ENCODE assay signal across 8 mouse cellular contexts in the genomic region with DNA sequence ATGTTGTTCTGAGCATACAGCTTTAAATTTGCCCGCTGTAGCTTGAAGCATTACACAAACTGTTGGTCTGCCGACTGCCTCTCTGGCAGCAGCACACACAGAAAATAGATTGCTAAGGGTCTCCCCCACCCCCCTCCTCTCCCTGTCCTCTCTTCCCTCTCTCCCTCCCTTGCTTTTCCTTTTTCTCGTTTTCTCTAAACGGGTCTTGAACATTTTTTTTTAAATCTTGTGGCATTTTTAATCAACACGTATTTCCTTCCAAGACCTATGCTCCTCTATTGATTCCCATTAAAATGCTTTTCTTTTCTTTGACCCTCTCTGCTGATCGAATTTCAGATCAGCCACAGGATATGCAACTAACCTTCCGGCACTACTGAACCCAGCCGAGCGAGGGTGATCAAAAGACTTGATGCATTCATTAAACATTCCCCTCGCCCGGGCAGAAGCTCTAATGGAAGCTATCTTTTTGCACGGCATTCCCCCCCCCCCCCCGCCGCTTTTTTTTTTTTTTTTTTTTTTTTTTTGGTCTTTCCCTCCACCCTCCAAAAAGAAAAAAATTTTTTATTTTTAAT.
DNase-seq lines count a peak whose midpoint lies in the region; ATAC-seq and TF ChIP-seq lines count a peak whose summit lies in the region.

No protein-coding gene starts in this region.

- peak overlapping the region; percentile 53 for H3K9ac ChIP-seq in forebrain, embryonic 16.5 days (replicated peaks; ENCODE audit: low read depth, low read length)
- H3K9ac ChIP-seq in midbrain, embryonic 12.5 days (replicated peaks) = 0 out of 2 replicates have a peak overlapping the region, but pooled peaks have one; percentile 11

- no peak for TF ChIP-seq POLR2A in testis, adult 2 months (IDR thresholded peaks at IDR 0.05; ENCODE audit: control insufficient read depth, low read depth, low read length)

- H3K4me3 ChIP-seq in forebrain, embryonic 16.5 days (replicated peaks; ENCODE audit: low read length) = peak overlapping the region; percentile 49
- peak overlapping the region; percentile 52 for H3K4me3 ChIP-seq in midbrain, embryonic 12.5 days
- peak overlapping the region; percentile 67 for H3K4me3 ChIP-seq in testis, adult 2 months (ENCODE audit: control insufficient read depth, low read depth, low read length)

- no peak for TF ChIP-seq CTCF in testis, adult 2 months (IDR thresholded peaks at IDR 0.05; ENCODE audit: control insufficient read depth, insufficient read depth, insufficient replicate concordance, low read depth, low read length)

- intact Hi-C loops in left cerebral cortex, postnatal 4 days (cut with DNase I) = loop anchor here (5.0 to 10.0 kb wide), 2 partner anchors 90 to 132 kb away; no protein-coding TSS in a partner anchor

- peak overlapping the region; percentile 52 for H3K4me2 ChIP-seq in forebrain, embryonic 16.5 days (ENCODE audit: low read length)
- peak overlapping the region; percentile 69 for H3K4me2 ChIP-seq in midbrain, embryonic 12.5 days (replicated peaks)

- under 1% methylated on average over 12 of the region's 14 CpGs for WGBS in forebrain, embryonic 16.5 days
- under 1% methylated on average over 14 of the region's 14 CpGs for WGBS in midbrain, embryonic 12.5 days

- H3K27ac ChIP-seq in forebrain, embryonic 16.5 days (ENCODE audit: low read length) = peak overlapping the region; percentile 97
- peak overlapping the region; percentile 99 for H3K27ac ChIP-seq in midbrain, embryonic 12.5 days (replicated peaks)
- H3K27ac ChIP-seq in testis, adult 2 months (ENCODE audit: control insufficient read depth, insufficient read depth, low read depth, low read length) = peak overlapping the region; percentile 85

- peak; percentile 68 for ATAC-seq in forebrain, embryonic 16.5 days
- peak; percentile 27 for ATAC-seq in inflammation-experienced regulatory T-cells, adult 6 months
- peak; percentile 63 for ATAC-seq in midbrain, embryonic 12.5 days (ENCODE audit: low FRiP score, low read depth)

- peaks cover 10% of the 10 kb centered on the region for H3K4me1 ChIP-seq in forebrain, embryonic 16.5 days (replicated peaks; ENCODE audit: control insufficient read depth, insufficient read depth, low read length)
- peaks cover 11% of the 10 kb centered on the region for H3K4me1 ChIP-seq in midbrain, embryonic 12.5 days
- peaks cover 2% of the 10 kb centered on the region for H3K4me1 ChIP-seq in testis, adult 2 months (ENCODE audit: control insufficient read depth, insufficient read depth, low read length)

- no peaks in the 10 kb centered on the region for H3K36me3 ChIP-seq in forebrain, embryonic 16.5 days (ENCODE audit: control insufficient read depth, insufficient read depth)
- no peaks in the 10 kb centered on the region for H3K36me3 ChIP-seq in midbrain, embryonic 12.5 days
- no peaks in the 10 kb centered on the region for H3K36me3 ChIP-seq in testis, adult 2 months (ENCODE audit: control insufficient read depth, insufficient read depth, low read length)

- no peaks in the 10 kb centered on the region for H3K27me3 ChIP-seq in forebrain, embryonic 16.5 days (replicated peaks; ENCODE audit: control insufficient read depth, insufficient read depth, low read length)
- H3K27me3 ChIP-seq in midbrain, embryonic 12.5 days = peaks cover 4% of the 10 kb centered on the region; the same call in 1 of the 2 replicates
- H3K27me3 ChIP-seq in testis, adult 2 months (ENCODE audit: control insufficient read depth, insufficient read depth, low read length) = no peaks in the 10 kb centered on the region

- DNase-seq in right cerebral cortex, adult 18-20 months = peak; percentile 16
- no peak for DNase-seq in right cerebral cortex, postnatal 36 days (ENCODE audit: low spot score in 2 of 2)
- DNase-seq in c-Kit-positive CD71-positive TER-119-positive erythroid progenitor cells, embryonic 14.5 days (ENCODE audit: low spot score) = peak; percentile 23
- peak; percentile 79 for DNase-seq in left cerebral cortex, postnatal 4 days

- no peaks in the 10 kb centered on the region for H3K9me3 ChIP-seq in forebrain, embryonic 16.5 days (ENCODE audit: control insufficient read depth, low read length)
- H3K9me3 ChIP-seq in midbrain, embryonic 12.5 days = no peaks in the 10 kb centered on the region

Comparison
In these comparisons a context has a peak if more than half of its experiments do, and no peak if none do; other contexts are left out.
1. DNase-seq: peak in right cerebral cortex, adult 18-20 months (single experiment), c-Kit-positive CD71-positive TER-119-positive erythroid progenitor cells, embryonic 14.5 days (single experiment) and left cerebral cortex, postnatal 4 days (single experiment); none in right cerebral cortex, postnatal 36 days (0 of 2).
2. Peak in every context shown above with its lines, with median percentiles within 50 percentile points of each other: ATAC-seq, H3K27ac ChIP-seq and H3K4me3 ChIP-seq.